Mouse (Mus musculus): ENCODE data around the gene Klk5. TPM values are rescaled to one million over a fixed set of nuclear protein-coding genes. Genes with fewer than 3 reads are reported as not detected.

Klk5 gene
- polyA plus RNA-seq (2016; fragmentation: Nextera tagmentation; extraction: Ambion mirVana), result not detected in 2 replicates

GRCm38 (mm10) chr7:43841701-43842100 lies at the start of gene Klk5:
Gene Klk5, plus strand, starts transcription at chr7:43841971.
- Histone ChIP-seq H3K27me3 (replicated peaks) (no peaks in the 10 kb centered on the region), H3K36me3 (no peaks in the 10 kb centered on the region), H3K4me3 (no peak within 1 kb of the TSS), H3K9ac (no peak within 1 kb of the TSS), H3K4me2 (no peak within 1 kb of the TSS), H3K4me1 (replicated peaks) (no peaks in the 10 kb centered on the region), H3K9me3 (replicated peaks) (no peaks in the 10 kb centered on the region), H3K27ac (ENCODE audit: poor library complexity, severe bottlenecking) (no peak within 1 kb of the TSS)
- ATAC-seq (ENCODE audit: insufficient number of reproducible peaks, low FRiP score), result no peak
- WGBS, result 41% methylated on average over 3 of the region's 3 CpGs

GRCm38 (mm10) chr7:43796355-43796754 lies 45.4 kb upstream of the Klk5 start:
- H3K36me3 ChIP-seq, result no peaks in the 10 kb centered on the region
- peaks cover 17% of the 10 kb centered on the region for H3K4me1 ChIP-seq (replicated peaks)
- peak overlapping the region; percentile 89 for H3K4me2 ChIP-seq
- no peak overlapping the region for H3K27ac ChIP-seq (ENCODE audit: poor library complexity, severe bottlenecking)
- no peak overlapping the region for H3K9ac ChIP-seq
- H3K4me3 ChIP-seq, result peak overlapping the region; percentile 64
- no peaks in the 10 kb centered on the region for H3K9me3 ChIP-seq (replicated peaks)
- ATAC-seq (ENCODE audit: insufficient number of reproducible peaks, low FRiP score), result no peak
- peaks cover 55% of the 10 kb centered on the region for H3K27me3 ChIP-seq (replicated peaks)
- WGBS, result 11% methylated on average over 8 of the region's 8 CpGs

GRCm38 (mm10) chr7:43797333-43797769 lies 44.4 kb upstream of the Klk5 start, which contains the start of gene Klk8:
Gene Klk8, plus strand, starts transcription at chr7:43797577.
- Histone ChIP-seq H3K36me3 (no peaks in the 10 kb centered on the region), H3K27me3 (replicated peaks) (peaks cover 55% of the 10 kb centered on the region), H3K4me2 (peak within 1 kb of the TSS; percentile 89), H3K9ac (peak within 1 kb of the TSS; percentile 54; the same call in 1 of the 2 replicates), H3K4me3 (peak within 1 kb of the TSS; percentile 64), H3K4me1 (replicated peaks) (peaks cover 17% of the 10 kb centered on the region), H3K9me3 (replicated peaks) (no peaks in the 10 kb centered on the region), H3K27ac (ENCODE audit: poor library complexity, severe bottlenecking) (no peak within 1 kb of the TSS)
- no peak; the same call in 1 of the 2 replicates for ATAC-seq (ENCODE audit: insufficient number of reproducible peaks, low FRiP score)
- WGBS, result under 1% methylated on average over 28 of the region's 28 CpGs

- Histone ChIP-seq H3K36me3 (no peaks in the 10 kb centered on the region), H3K27ac (ENCODE audit: poor library complexity, severe bottlenecking) (no peak overlapping the region), H3K4me1 (replicated peaks) (peaks cover 17% of the 10 kb centered on the region), H3K4me2 (peak overlapping the region; percentile 89), H3K4me3 (peak overlapping the region; percentile 64), H3K27me3 (replicated peaks) (peaks cover 55% of the 10 kb centered on the region), H3K9ac (peak overlapping the region; percentile 54; the same call in 1 of the 2 replicates), H3K9me3 (replicated peaks) (no peaks in the 10 kb centered on the region)
- WGBS, result 31% methylated on average over 13 of the region's 13 CpGs
- ATAC-seq (ENCODE audit: insufficient number of reproducible peaks, low FRiP score), result peak; percentile 73
These were observed 43.8 kb upstream of the Klk5 start for GRCm38 (mm10) chr7:43797844-43798462.

GRCm38 (mm10) chr7:43799876-43800275 lies 41.9 kb upstream of the Klk5 start:
- Histone ChIP-seq H3K4me2 (no peak overlapping the region), H3K27me3 (replicated peaks) (peaks cover 43% of the 10 kb centered on the region), H3K9me3 (replicated peaks) (no peaks in the 10 kb centered on the region), H3K4me1 (replicated peaks) (peaks cover 17% of the 10 kb centered on the region), H3K9ac (no peak overlapping the region), H3K4me3 (no peak overlapping the region), H3K27ac (ENCODE audit: poor library complexity, severe bottlenecking) (no peak overlapping the region), H3K36me3 (no peaks in the 10 kb centered on the region)
- ATAC-seq (ENCODE audit: insufficient number of reproducible peaks, low FRiP score), result no peak
- 72% methylated on average over 7 of the region's 7 CpGs for WGBS

GRCm38 (mm10) chr7:43810994-43811393 lies 30.8 kb upstream of the Klk5 start, which contains the start of gene Klk7:
Gene Klk7, plus strand, starts transcription at chr7:43811294.
- Histone ChIP-seq H3K9me3 (replicated peaks) (no peaks in the 10 kb centered on the region), H3K4me2 (no peak within 1 kb of the TSS), H3K9ac (no peak within 1 kb of the TSS), H3K4me3 (no peak within 1 kb of the TSS), H3K27ac (ENCODE audit: poor library complexity, severe bottlenecking) (no peak within 1 kb of the TSS), H3K27me3 (replicated peaks) (peaks cover 6% of the 10 kb centered on the region; the same call in 1 of the 2 replicates), H3K4me1 (replicated peaks) (no peaks in the 10 kb centered on the region), H3K36me3 (no peaks in the 10 kb centered on the region)
- WGBS, result 38% methylated on average over 5 of the region's 5 CpGs
- ATAC-seq (ENCODE audit: insufficient number of reproducible peaks, low FRiP score), result no peak

GRCm38 (mm10) chr7:43815211-43815610 lies 26.6 kb upstream of the Klk5 start:
- H3K27ac ChIP-seq (ENCODE audit: poor library complexity, severe bottlenecking), result no peak overlapping the region
- H3K9ac ChIP-seq, result no peak overlapping the region
- 78% methylated on average over 7 of the region's 7 CpGs for WGBS
- no peak overlapping the region for H3K4me3 ChIP-seq
- ATAC-seq (ENCODE audit: insufficient number of reproducible peaks, low FRiP score), result no peak
- H3K9me3 ChIP-seq (replicated peaks), result no peaks in the 10 kb centered on the region
- H3K36me3 ChIP-seq, result no peaks in the 10 kb centered on the region
- no peak overlapping the region for H3K4me2 ChIP-seq
- H3K27me3 ChIP-seq (replicated peaks), result peaks cover 6% of the 10 kb centered on the region; the same call in 1 of the 2 replicates
- H3K4me1 ChIP-seq (replicated peaks), result no peaks in the 10 kb centered on the region

- H3K36me3 ChIP-seq, result no peaks in the 10 kb centered on the region
- H3K9ac ChIP-seq, result no peak overlapping the region
- no peak overlapping the region for H3K4me2 ChIP-seq
- H3K27me3 ChIP-seq (replicated peaks), result no peaks in the 10 kb centered on the region; the same call in 1 of the 2 replicates
- H3K4me1 ChIP-seq (replicated peaks), result no peaks in the 10 kb centered on the region
- H3K4me3 ChIP-seq, result no peak overlapping the region
- no peak overlapping the region for H3K27ac ChIP-seq (ENCODE audit: poor library complexity, severe bottlenecking)
- ATAC-seq (ENCODE audit: insufficient number of reproducible peaks, low FRiP score), result no peak
- no peaks in the 10 kb centered on the region for H3K9me3 ChIP-seq (replicated peaks)
These were observed 25.0 kb upstream of the Klk5 start for GRCm38 (mm10) chr7:43816746-43817145.

- ATAC-seq (ENCODE audit: insufficient number of reproducible peaks, low FRiP score), result no peak
These were observed 20.2 kb upstream of the Klk5 start for GRCm38 (mm10) chr7:43821581-43821980.

GRCm38 (mm10) chr7:43824199-43824598 lies 17.6 kb upstream of the Klk5 start, which contains the start of gene Klk6:
Gene Klk6, plus strand, starts transcription at chr7:43824499.
- H3K27ac ChIP-seq (ENCODE audit: poor library complexity, severe bottlenecking), result no peak within 1 kb of the TSS
- 79% methylated on average over 10 of the region's 10 CpGs for WGBS
- no peak within 1 kb of the TSS for H3K4me2 ChIP-seq
- no peak within 1 kb of the TSS for H3K9ac ChIP-seq
- no peaks in the 10 kb centered on the region; the same call in none of the 2 replicates for H3K27me3 ChIP-seq (replicated peaks)
- no peak within 1 kb of the TSS for H3K4me3 ChIP-seq
- ATAC-seq (ENCODE audit: insufficient number of reproducible peaks, low FRiP score), result no peak
- no peaks in the 10 kb centered on the region for H3K4me1 ChIP-seq (replicated peaks)
- H3K36me3 ChIP-seq, result no peaks in the 10 kb centered on the region
- no peaks in the 10 kb centered on the region for H3K9me3 ChIP-seq (replicated peaks)

More at GRCm38 (mm10) chr7:43821581-43821980, 20.2 kb upstream of the Klk5 start:
- Histone ChIP-seq H3K27me3 (replicated peaks) (no peaks in the 10 kb centered on the region; the same call in none of the 2 replicates), H3K9me3 (replicated peaks) (no peaks in the 10 kb centered on the region), H3K9ac (no peak overlapping the region), H3K4me2 (no peak overlapping the region), H3K27ac (ENCODE audit: poor library complexity, severe bottlenecking) (no peak overlapping the region), H3K4me1 (replicated peaks) (no peaks in the 10 kb centered on the region), H3K4me3 (no peak overlapping the region), H3K36me3 (no peaks in the 10 kb centered on the region)
- WGBS, result 83% methylated on average over 7 of the region's 7 CpGs

- no peak overlapping the region for H3K9ac ChIP-seq
- H3K27me3 ChIP-seq (replicated peaks), result no peaks in the 10 kb centered on the region; the same call in none of the 2 replicates
- no peaks in the 10 kb centered on the region for H3K36me3 ChIP-seq
- H3K9me3 ChIP-seq (replicated peaks), result no peaks in the 10 kb centered on the region
- no peak overlapping the region for H3K4me2 ChIP-seq
- H3K4me1 ChIP-seq (replicated peaks), result no peaks in the 10 kb centered on the region
- H3K4me3 ChIP-seq, result no peak overlapping the region
- no peak overlapping the region for H3K27ac ChIP-seq (ENCODE audit: poor library complexity, severe bottlenecking)
- ATAC-seq (ENCODE audit: insufficient number of reproducible peaks, low FRiP score), result no peak
- 80% methylated on average over 5 of the region's 5 CpGs for WGBS
These were observed 15.7 kb upstream of the Klk5 start for GRCm38 (mm10) chr7:43826056-43826455.

Data from heart, embryonic 12.5 days (tissue).